Mouse (Mus musculus) liver, adult 2 months (tissue): ENCODE measurements at regions not wholly inside any gene's neighbourhood (a gene's known extent, or its start where the extent isn't known, plus 50 kb on each side); places are given as distances from the start of the nearest gene placed in this dataset.

Experiments used
- DNase-seq: peaks from one replicate; pipeline ENCODE4 v3.0.0-alpha.2; 2011; ENCODE audit warnings: low read depth, low spot score; ENCODE audit errors: extremely low read depth
- H3K27ac ChIP-seq: fragments of 200-500 bp; replicated peaks from 2 replicates; pipeline ENCODE4 v1.5.1; 2012; ENCODE audit warnings: low read depth, mild to moderate bottlenecking, control low read depth, inconsistent platforms, low read length; ENCODE audit not compliant: insufficient read depth
- H3K27me3 ChIP-seq: fragments of 200-500 bp; 2 replicates; pipeline ENCODE4 v1.6.1; 2012; ENCODE audit warnings: mild to moderate bottlenecking, moderate library complexity, low read length, inconsistent platforms; ENCODE audit not compliant: control insufficient read depth, insufficient read depth
- H3K36me3 ChIP-seq: fragments of 200-500 bp; 2 replicates; pipeline ENCODE4 v1.6.1; 2012; ENCODE audit warnings: low read length, inconsistent platforms; ENCODE audit not compliant: control insufficient read depth, insufficient read depth
- H3K4me1 ChIP-seq: fragments of 200-500 bp; 2 replicates; pipeline ENCODE4 v1.6.1; 2011; ENCODE audit warnings: low read length; ENCODE audit not compliant: control insufficient read depth, insufficient read depth
- H3K4me3 ChIP-seq: fragments of 200-500 bp; 2 replicates; pipeline ENCODE4 v1.5.1; 2011; ENCODE audit warnings: low read depth, mild to moderate bottlenecking, control low read depth, low read length, moderate library complexity; ENCODE audit not compliant: insufficient read depth
- H3K79me2 ChIP-seq: fragments of 200-500 bp; 2 replicates; pipeline ENCODE4 v1.6.1; 2012; ENCODE audit warnings: inconsistent platforms, mild to moderate bottlenecking, low read length, moderate library complexity; ENCODE audit not compliant: control insufficient read depth, insufficient read depth
- H3K9ac ChIP-seq: fragments of 200-500 bp; 2 replicates; pipeline ENCODE4 v1.6.1; 2012; ENCODE audit warnings: low read depth, mild to moderate bottlenecking, control low read depth, inconsistent platforms, low read length
- CTCF ChIP-seq: fragments of 200-500 bp; IDR thresholded peaks from 2 replicates; pipeline ENCODE4 v1.5.1; 2011; ENCODE audit warnings: low read depth, low read length, control low read depth
- POLR2A ChIP-seq: fragments of 200-500 bp; IDR thresholded peaks from 2 replicates; pipeline ENCODE4 v1.6.1; 2011; ENCODE audit warnings: low read length, control low read depth; ENCODE audit not compliant: insufficient read depth; ENCODE audit errors: extremely low read depth
- WGBS: fragments of 180-500 bp; shearing (Covaris S2); methylation state at CpG from one replicate; pipeline ENCODE4 v1.1.7; 2018; 5-methylcytosine and 5-hydroxymethylcytosine counted together

GRCm38 (mm10) chr14:105402556-105402955 is 144.2 kb downstream of the Ndfip2 start:
- Histone ChIP-seq H3K9ac (no peak overlapping the region), H3K4me1 (no peaks in the 10 kb centered on the region), H3K4me3 (no peak overlapping the region), H3K36me3 (no peaks in the 10 kb centered on the region), H3K27ac (no peak overlapping the region), H3K79me2 (no peaks in the 10 kb centered on the region), H3K27me3 (no peaks in the 10 kb centered on the region)
- TF ChIP-seq CTCF (no peak), POLR2A (no peak)
- no peak for DNase-seq
- WGBS: 97% methylated on average over 10 of the region's 10 CpGs

DNA sequence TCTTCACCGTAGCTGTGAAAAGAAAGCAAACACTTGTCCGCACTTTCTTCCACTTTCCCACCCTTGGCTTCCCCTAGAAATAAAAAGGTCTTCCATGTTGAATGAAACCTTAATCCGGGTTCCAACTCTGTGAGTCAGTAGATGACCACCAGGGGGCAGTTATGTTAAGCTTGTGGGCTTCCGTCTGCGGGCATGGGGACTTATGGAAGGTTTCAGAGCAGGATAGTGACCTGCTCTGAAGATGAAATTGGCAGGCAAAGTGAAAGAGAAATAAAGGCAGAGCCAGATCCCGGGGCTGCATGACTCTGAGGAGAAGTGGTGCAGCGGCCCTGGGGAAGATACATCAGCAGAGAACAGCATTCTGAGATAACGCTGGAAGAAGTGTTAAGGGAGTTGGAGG is 139.1 kb downstream of the Ndfip2 start:
- Histone ChIP-seq H3K79me2 (no peaks in the 10 kb centered on the region), H3K9ac (no peak overlapping the region), H3K27ac (no peak overlapping the region), H3K27me3 (no peaks in the 10 kb centered on the region), H3K36me3 (no peaks in the 10 kb centered on the region), H3K4me3 (no peak overlapping the region; the same call in 1 of the 2 replicates), H3K4me1 (no peaks in the 10 kb centered on the region)
- TF ChIP-seq POLR2A (no peak), CTCF (peak; percentile 59; the same call in 1 of the 2 replicates)
- WGBS: 33% methylated on average over 8 of the region's 8 CpGs
- peak; percentile 29 for DNase-seq

GRCm38 (mm10) chr14:105392079-105392813 is 133.9 kb downstream of the Ndfip2 start:
- WGBS: 61% methylated on average over 21 of the region's 21 CpGs
- no peak overlapping the region for H3K4me3 ChIP-seq
- H3K36me3 ChIP-seq: no peaks in the 10 kb centered on the region
- H3K9ac ChIP-seq: no peak overlapping the region
- no peaks in the 10 kb centered on the region for H3K79me2 ChIP-seq
- no peaks in the 10 kb centered on the region for H3K4me1 ChIP-seq
- TF ChIP-seq POLR2A: no peak
- no peak for TF ChIP-seq CTCF
- no peak for DNase-seq
- H3K27me3 ChIP-seq: 0 out of 2 replicates have a peak, but pooled peaks cover 2% of the 10 kb centered on the region
- no peak overlapping the region for H3K27ac ChIP-seq

DNA sequence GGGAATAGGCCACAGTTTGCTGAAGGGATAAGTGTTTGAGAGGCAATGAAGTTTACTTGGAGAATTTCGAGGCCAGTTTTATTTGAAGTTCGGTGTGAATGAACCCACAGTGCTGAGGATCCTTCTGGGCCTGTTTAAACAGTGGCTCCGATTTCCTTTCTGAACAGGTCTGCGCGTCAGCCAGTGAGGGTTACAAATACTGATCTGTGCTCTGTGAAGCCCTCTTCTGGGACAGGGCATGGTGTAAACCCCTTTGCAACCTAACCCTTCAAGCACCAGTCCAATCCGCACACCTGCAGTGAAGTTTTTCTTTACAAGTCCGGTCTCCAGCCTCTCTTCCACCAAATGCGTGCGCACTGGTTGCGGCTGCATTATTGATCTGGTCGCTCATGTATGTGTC is 133.1 kb downstream of the Ndfip2 start:
- Histone ChIP-seq H3K4me3 (no peak overlapping the region), H3K9ac (no peak overlapping the region), H3K4me1 (no peaks in the 10 kb centered on the region), H3K27me3 (0 out of 2 replicates have a peak, but pooled peaks cover 2% of the 10 kb centered on the region), H3K79me2 (no peaks in the 10 kb centered on the region), H3K36me3 (no peaks in the 10 kb centered on the region), H3K27ac (no peak overlapping the region)
- no peak for DNase-seq
- TF ChIP-seq POLR2A (no peak), CTCF (no peak)
- WGBS: 49% methylated on average over 11 of the region's 11 CpGs

DNA sequence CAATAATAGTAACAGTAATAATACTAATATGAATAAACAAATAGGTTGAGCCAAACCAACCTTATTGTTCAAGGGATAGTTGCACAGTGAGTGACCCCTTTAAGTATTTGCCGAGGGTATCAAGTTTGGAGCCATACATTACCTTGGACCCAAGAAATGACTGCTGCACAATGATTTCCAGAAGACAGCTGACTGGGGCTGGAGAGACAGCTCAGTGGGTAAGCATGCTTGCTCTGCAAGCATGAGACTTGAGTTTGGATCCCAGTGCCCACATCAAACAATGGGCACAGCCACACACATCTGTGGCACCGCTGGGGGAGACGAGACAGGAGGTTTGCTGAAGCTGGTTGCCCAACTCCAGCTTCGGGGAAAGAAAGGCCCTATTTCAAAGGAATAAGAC is 126.7 kb downstream of the Ndfip2 start:
- no peak overlapping the region for H3K27ac ChIP-seq
- no peak for DNase-seq
- H3K79me2 ChIP-seq: no peaks in the 10 kb centered on the region
- no peak overlapping the region for H3K4me3 ChIP-seq
- no peaks in the 10 kb centered on the region for H3K36me3 ChIP-seq
- TF ChIP-seq CTCF: no peak
- no peak for TF ChIP-seq POLR2A
- no peak overlapping the region for H3K9ac ChIP-seq
- no peaks in the 10 kb centered on the region for H3K4me1 ChIP-seq
- WGBS: 87% methylated on average over 4 of the region's 4 CpGs
- H3K27me3 ChIP-seq: no peaks in the 10 kb centered on the region

GRCm38 (mm10) chr14:105383382-105383781 is 125.0 kb downstream of the Ndfip2 start:
- Histone ChIP-seq H3K36me3 (no peaks in the 10 kb centered on the region), H3K9ac (no peak overlapping the region), H3K27ac (no peak overlapping the region), H3K27me3 (no peaks in the 10 kb centered on the region), H3K79me2 (no peaks in the 10 kb centered on the region), H3K4me3 (no peak overlapping the region), H3K4me1 (no peaks in the 10 kb centered on the region)
- DNase-seq: no peak
- TF ChIP-seq POLR2A (no peak), CTCF (no peak)
- WGBS: 70% methylated on average over 5 of the region's 5 CpGs
